Mouse (Mus musculus) lung, postnatal 36 days (tissue): ENCODE measurements at regions not wholly inside any gene's neighbourhood (a gene's known extent, or its start where the extent isn't known, plus 50 kb on each side); places are given as distances from the start of the nearest gene placed in this dataset.
A peak's percentile ranks its signal among the peaks of the same experiment; 100 is the strongest.

ENCODE experiments used
- DNase-seq: peaks from one replicate; pipeline ENCODE4 v3.0.0; 2022; ENCODE audit warnings: mixed read lengths

DNA sequence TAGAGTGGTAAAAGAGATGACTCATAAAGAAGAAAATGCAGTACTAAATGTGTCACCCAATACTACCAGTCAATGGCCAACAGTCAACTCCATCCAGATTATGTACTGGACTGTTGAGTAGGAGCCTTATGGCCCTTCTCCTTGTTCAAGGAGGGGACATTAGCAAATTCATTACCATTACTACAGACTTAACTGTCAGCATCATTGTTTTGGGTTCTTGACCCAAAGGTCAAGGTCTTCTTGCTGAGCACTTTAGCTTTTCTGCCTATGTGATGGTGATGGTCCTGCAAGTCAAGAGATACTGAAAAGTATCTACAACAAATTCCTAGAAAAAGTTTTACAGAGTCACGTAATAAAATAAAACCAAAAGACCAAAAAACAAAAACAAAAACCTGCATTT, 1251.4 kb downstream of the Gm37988 start:
- DNase-seq, result no peak

DNA sequence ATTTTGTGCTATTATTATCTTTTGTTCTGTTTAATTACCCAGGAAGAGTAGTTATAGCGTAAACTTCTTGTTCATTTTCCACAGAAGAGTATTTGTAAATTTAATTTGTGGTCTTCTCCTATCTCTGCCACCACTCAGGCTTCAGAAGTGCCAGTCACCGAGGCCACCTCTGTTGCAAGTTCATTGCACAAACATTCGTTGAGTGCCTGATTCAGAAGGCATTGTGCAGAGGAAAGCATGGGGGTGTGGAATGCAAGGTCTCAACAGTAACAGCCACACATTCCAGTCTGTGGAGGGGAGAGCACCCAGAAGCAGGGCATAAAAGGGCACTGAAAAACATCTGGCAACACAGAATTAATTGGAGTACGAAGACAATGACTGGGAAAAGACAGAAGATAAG, 1268.9 kb downstream of the Gm37988 start:
- peak; percentile 1 for DNase-seq

DNA sequence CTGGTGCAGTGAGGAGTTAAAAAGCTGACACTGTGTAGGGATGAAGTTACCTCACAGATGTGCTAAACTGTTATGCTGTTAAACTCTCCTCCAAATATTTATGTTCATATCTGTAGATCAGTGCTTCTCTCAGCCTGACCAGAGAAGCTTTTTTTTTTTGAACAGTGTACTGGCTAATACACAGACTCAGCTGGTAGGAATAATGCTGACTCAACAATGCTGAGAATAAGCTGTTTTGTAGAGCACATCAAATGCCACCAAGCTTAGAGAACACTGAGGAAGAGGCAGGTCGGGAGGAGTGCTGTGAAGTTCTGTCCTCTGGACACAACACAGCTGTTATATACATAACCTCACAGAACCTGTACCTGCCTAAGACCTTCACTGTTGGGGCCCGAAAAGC, 1274.2 kb downstream of the Gm37988 start:
- DNase-seq, result no peak

DNA sequence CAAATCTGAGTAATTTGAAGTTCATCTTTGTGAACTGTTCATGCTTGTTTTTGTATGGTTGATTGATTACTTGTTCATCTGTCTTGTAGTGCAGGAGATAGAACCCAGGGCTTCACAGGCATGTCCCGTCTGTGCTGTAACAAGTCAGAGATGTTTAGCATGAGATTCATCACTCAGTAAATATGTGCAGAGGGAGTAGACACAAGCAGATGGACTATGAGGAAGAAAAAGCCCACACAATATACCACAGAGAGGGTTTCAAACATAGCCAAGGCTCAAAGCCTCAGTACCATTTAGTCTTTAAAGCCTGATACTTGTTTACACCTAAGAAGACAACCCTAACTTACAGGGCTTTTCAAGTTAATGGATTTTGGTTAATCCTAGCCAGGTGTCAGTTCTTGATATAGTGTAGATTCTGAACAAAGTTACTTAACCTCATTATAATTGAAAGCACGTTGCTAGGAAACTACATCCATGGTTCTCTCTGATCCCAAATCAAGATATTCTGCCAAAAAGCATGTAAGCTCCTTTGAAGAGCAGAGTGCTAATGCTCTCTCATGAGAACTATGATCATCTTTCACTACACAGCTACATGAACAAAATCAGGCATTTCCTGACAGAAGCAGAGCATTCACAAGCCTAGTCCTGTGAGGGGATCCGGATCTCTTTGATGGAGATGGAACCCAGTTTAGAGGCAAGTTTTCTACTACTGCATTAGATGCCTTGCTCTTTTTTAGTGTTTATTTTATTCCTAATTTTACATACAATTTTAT, 1286.7 kb downstream of the Gm37988 start:
- DNase-seq, result no peak

DNA sequence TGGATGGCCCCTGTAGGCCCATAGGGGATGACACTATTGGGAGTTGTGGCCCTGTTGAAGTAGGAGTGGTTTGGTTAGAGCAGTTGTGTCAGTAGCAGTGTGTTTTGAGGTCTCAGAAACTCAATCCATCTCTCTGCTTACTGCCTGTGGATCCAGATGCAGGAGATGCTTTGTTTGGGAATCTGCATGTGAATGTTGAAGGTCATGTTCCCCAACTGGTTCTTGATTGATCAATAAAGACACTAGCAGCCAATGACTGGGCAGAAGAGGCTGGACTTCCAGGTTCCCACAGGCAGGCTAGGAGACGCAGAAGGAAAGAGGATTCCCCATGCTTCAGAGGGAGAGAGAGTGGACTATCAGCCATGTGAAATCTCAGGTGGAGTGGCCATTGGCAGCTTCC, 1309.9 kb downstream of the Gm37988 start:
- DNase-seq, result no peak

DNA sequence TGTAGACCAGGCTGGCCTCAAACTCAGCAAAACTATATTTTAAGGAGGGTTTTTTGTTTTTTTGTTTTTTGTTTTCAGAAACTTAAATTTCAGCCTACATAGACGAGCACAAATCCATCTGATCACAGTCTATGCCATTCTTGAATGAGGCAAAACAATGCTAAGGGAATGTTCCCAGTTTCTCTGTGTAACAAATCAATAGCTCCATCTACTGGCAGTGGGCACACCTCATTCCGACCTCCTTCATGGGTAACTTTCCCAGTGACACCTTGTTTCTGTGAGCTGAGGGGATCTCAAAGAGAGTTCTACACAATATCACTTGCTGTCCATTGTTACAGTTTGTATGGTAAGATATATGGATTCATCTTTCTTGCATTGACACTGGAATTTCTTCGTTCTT, 1327.4 kb downstream of the Gm37988 start:
- DNase-seq, result peak; percentile 13

DNA sequence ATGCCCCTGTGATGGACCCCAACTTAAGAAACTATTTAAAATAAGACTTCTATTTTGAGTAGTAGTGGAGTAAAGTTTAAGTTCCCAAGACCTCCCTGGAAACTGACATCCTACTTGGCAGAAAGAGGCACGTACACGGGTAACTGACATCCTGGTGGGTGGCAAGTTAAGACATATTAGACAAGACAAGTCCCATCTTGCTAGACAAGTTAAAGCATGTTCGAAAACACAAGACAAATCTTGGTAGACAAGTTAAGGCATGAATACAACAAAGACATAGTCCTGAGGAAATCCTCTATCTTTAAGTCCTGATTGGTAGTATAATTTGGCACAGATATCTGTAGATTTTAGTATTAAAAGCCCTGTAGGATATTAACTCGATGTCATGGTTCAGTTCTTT, 1332.6 kb downstream of the Gm37988 start:
- DNase-seq, result no peak

DNA sequence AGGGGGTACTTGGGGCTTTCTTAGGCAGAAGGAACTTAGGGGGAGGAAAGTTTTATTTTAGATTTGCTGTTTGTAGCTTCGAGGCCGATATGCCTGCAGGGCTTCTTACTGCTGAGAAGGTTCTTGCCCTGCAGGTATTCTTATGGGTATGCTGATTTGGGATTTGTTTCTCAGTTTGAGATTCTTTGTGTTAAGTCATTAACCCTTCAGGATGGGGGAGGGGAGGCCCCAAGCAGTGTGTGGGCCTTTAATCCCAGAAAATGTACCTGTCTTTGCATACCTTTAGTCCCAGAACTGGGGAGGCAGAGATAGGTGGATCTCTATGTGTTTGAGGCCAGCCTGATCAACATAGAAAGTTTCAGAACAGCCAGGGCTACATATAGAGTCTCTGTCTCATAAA, 1335.1 kb downstream of the Gm37988 start:
- no peak for DNase-seq

DNA sequence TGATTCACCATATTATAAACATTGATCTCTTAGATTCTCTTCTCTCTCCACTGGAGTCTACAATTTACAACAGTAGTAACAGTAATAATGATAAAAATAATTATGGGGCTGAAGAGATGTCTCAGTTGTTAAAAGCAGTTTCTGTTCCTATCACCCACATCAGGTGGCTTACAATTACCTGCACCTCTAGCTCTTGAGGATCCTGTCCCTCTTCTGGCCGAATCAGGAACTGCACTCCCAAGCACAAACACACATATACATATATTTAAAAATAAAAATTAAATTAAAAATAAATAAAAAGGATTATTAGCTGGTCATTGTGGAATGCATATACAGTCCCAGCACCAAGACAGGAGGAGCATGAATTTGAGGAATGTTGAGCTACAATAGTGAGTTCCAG, 1336.2 kb downstream of the Gm37988 start:
- DNase-seq, result peak; percentile 3

DNA sequence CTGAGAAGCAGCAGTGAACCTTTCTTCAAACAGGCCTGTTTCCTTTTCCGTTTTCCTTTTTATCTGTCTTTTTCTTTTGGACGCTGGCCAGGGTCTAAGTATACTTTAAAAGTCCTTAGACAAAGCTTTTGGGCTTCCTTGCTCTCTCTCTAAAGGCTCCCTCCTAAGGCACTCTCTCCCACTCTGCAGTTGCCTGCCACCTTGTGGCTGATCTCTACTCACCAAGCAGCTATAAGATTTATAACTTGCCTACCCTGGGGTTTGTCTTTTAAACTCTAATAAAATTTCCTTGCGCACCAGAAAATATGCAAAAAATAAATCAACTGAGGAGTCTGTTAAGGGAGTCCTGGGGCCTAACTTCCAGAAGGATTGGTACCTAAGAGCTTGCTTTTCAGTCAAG, 1344.7 kb downstream of the Gm37988 start:
- peak; percentile 7 for DNase-seq
